Mouse (Mus musculus) embryonic facial prominence, embryonic 15.5 days (tissue): Measurements from ENCODE around the gene Samd4b. TPM values are rescaled to one million over a fixed set of nuclear protein-coding genes. Genes with fewer than 3 reads are reported as not detected.

Source experiments
- ATAC-seq: fragments of 200-750 bp; cut with Nextera tagmentation; 2 replicates; pipeline ENCODE4 v1.8.0; 2017; ENCODE audit warnings: low read depth, moderate TSS enrichment; ENCODE audit not compliant: insufficient number of reproducible peaks, low FRiP score, low TSS enrichment
- H3K27ac ChIP-seq: fragments of 300-500 bp; sonication (generic); replicated peaks from 2 replicates; pipeline ENCODE4 v1.5.1; 2015; ENCODE audit warnings: mild to moderate bottlenecking, inconsistent platforms
- H3K27me3 ChIP-seq: fragments of 300-500 bp; sonication (generic); 2 replicates; pipeline ENCODE4 v1.6.1; 2015; ENCODE audit warnings: inconsistent platforms
- H3K36me3 ChIP-seq: fragments of 300-500 bp; sonication (generic); 2 replicates; pipeline ENCODE4 v1.6.1; 2015; ENCODE audit warnings: mild to moderate bottlenecking, inconsistent platforms
- H3K4me1 ChIP-seq: fragments of 300-500 bp; sonication (generic); 2 replicates; pipeline ENCODE4 v1.6.1; 2015; ENCODE audit warnings: inconsistent platforms
- H3K4me2 ChIP-seq: fragments of 300-500 bp; sonication (generic); replicated peaks from 2 replicates; pipeline ENCODE4 v1.6.1; 2015; ENCODE audit warnings: mild to moderate bottlenecking, inconsistent platforms
- H3K4me3 ChIP-seq: fragments of 300-500 bp; sonication (generic); replicated peaks from 2 replicates; pipeline ENCODE4 v1.5.1; 2015; ENCODE audit warnings: mild to moderate bottlenecking, inconsistent platforms
- H3K9ac ChIP-seq: fragments of 300-500 bp; sonication (generic); 2 replicates; pipeline ENCODE4 v1.6.1; 2015; ENCODE audit warnings: inconsistent platforms
- H3K9me3 ChIP-seq: fragments of 300-500 bp; sonication (generic); replicated peaks from 2 replicates; pipeline ENCODE4 v1.6.1; 2016; ENCODE audit warnings: inconsistent platforms
- WGBS: fragments of 180-500 bp; shearing (Covaris S2); methylation state at CpG from one replicate; pipeline ENCODE4 v1.1.7; 2015; 5-methylcytosine and 5-hydroxymethylcytosine counted together
- polyA plus RNA-seq: library from polyadenylated mRNA; unstranded; fragments of >200 nt; fragmentation: Nextera tagmentation; extraction: Ambion mirVana; gene quantifications from 2 replicates; pipeline ENCODE4 v1.2.1, GENCODE M21; 2015

Samd4b gene
- polyA plus RNA-seq: 32.8 and 34.1 TPM in 2 replicates

GRCm38 (mm10) chr7:28597642-28598446 is at the start of gene Samd4b, which contains the start of gene Pak4:
Gene Samd4b (minus strand): TSS chr7:28598144.
Gene Pak4 (minus strand): TSS chr7:28598185.
- Histone ChIP-seq H3K4me1 (peaks cover 56% of the 10 kb centered on the region), H3K9ac (peak within 1 kb of the TSS; percentile 47), H3K4me3 (peak within 1 kb of the TSS; percentile 68), H3K27me3 (no peaks in the 10 kb centered on the region), H3K36me3 (peaks cover 11% of the 10 kb centered on the region), H3K4me2 (peak within 1 kb of the TSS; percentile 78), H3K27ac (peak within 1 kb of the TSS; percentile 91), H3K9me3 (no peaks in the 10 kb centered on the region)
- under 1% methylated on average over 66 of the region's 66 CpGs for WGBS
- peak; percentile 95 for ATAC-seq

DNA sequence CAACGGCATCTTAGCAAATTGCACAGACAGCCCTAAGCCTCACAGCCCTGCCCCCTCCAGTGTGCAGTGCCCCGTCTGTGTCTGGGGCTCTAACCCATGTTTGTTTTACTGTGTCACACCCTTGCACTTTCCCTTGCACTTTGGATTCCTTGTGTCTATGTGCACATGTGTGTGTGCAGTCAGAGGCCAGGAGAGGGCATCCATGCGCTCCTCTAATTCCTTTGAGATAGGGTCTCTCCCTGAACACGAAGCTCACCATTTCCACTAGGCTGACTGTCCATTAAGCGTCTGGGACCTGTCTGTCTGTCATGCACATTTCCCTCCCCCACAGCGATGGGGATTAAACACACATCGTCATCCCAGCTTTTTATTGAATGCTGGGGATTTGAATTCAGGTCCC is 49.1 kb upstream of the Samd4b start:
- no peak overlapping the region for H3K4me2 ChIP-seq
- 46% methylated on average over 7 of the region's 7 CpGs for WGBS
- H3K27me3 ChIP-seq: no peaks in the 10 kb centered on the region
- H3K36me3 ChIP-seq: no peaks in the 10 kb centered on the region
- no peaks in the 10 kb centered on the region for H3K4me1 ChIP-seq
- ATAC-seq: no peak
- H3K9me3 ChIP-seq: no peaks in the 10 kb centered on the region
- no peak overlapping the region for H3K9ac ChIP-seq
- no peak overlapping the region for H3K27ac ChIP-seq
- H3K4me3 ChIP-seq: no peak overlapping the region

- H3K4me2 ChIP-seq: no peak overlapping the region
- no peaks in the 10 kb centered on the region for H3K9me3 ChIP-seq
- no peak for ATAC-seq
- H3K27ac ChIP-seq: no peak overlapping the region
- no peaks in the 10 kb centered on the region for H3K27me3 ChIP-seq
- H3K9ac ChIP-seq: no peak overlapping the region
- WGBS: 74% methylated on average over 2 of the region's 2 CpGs
- H3K4me1 ChIP-seq: no peaks in the 10 kb centered on the region
- H3K36me3 ChIP-seq: no peaks in the 10 kb centered on the region
- H3K4me3 ChIP-seq: no peak overlapping the region
Observed at GRCm38 (mm10) chr7:28645947-28646475, 48.1 kb upstream of the Samd4b start.

GRCm38 (mm10) chr7:28645366-28645765 is 47.4 kb upstream of the Samd4b start:
- Histone ChIP-seq H3K27me3 (no peaks in the 10 kb centered on the region), H3K4me1 (no peaks in the 10 kb centered on the region), H3K9me3 (no peaks in the 10 kb centered on the region), H3K27ac (no peak overlapping the region), H3K36me3 (no peaks in the 10 kb centered on the region), H3K4me2 (no peak overlapping the region), H3K4me3 (no peak overlapping the region), H3K9ac (no peak overlapping the region)
- ATAC-seq: no peak
- WGBS: 50% methylated on average over 6 of the region's 6 CpGs

DNA sequence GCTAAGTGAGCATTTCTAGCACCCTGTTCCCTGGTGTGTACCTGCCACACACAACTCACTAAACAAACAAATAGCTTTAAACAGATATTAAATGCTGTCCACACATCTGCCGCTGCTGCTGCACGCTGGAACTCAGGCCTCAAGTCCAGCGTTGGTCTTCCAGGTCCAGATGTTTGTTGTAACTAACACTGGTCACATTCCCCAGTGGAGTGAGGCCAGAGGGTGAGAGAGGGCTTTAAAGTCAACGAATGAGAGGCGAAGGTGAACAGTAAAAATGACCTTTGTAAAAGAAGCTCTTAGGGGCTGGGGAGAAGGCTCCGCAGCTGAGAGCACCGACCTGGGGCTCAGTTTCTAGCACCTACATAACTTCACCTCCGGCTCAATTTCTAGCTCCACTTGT is 43.6 kb upstream of the Samd4b start:
- H3K4me2 ChIP-seq: no peak overlapping the region
- no peaks in the 10 kb centered on the region for H3K9me3 ChIP-seq
- no peak overlapping the region for H3K27ac ChIP-seq
- ATAC-seq: no peak
- H3K27me3 ChIP-seq: no peaks in the 10 kb centered on the region
- H3K4me1 ChIP-seq: no peaks in the 10 kb centered on the region
- no peak overlapping the region for H3K9ac ChIP-seq
- no peak overlapping the region for H3K4me3 ChIP-seq
- no peaks in the 10 kb centered on the region for H3K36me3 ChIP-seq
- 60% methylated on average over 8 of the region's 8 CpGs for WGBS

DNA sequence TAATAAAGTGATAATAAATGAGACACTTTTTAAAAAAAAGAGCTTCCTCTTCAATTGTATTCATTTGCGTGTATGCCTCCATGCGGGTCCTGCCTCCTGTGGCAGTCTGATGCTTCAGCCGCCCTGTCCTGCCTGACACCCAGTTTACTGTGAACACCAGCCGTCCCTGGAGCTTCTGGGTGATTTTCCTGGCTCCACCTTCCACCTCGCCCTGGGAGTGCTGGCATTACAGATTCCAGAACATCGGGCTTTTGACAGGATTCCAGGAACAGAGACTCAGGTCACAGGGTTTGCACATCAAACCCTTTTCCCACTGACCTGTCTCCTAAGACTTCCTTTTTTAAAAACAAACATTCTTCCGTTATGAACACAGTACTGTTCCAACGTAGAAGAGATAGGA is 39.6 kb upstream of the Samd4b start:
- H3K4me3 ChIP-seq: no peak overlapping the region
- H3K4me2 ChIP-seq: no peak overlapping the region
- H3K9me3 ChIP-seq: no peaks in the 10 kb centered on the region
- WGBS: 16% methylated on average over 8 of the region's 8 CpGs
- ATAC-seq: no peak
- no peak overlapping the region for H3K27ac ChIP-seq
- H3K27me3 ChIP-seq: no peaks in the 10 kb centered on the region
- H3K9ac ChIP-seq: no peak overlapping the region
- H3K36me3 ChIP-seq: no peaks in the 10 kb centered on the region
- H3K4me1 ChIP-seq: no peaks in the 10 kb centered on the region

DNA sequence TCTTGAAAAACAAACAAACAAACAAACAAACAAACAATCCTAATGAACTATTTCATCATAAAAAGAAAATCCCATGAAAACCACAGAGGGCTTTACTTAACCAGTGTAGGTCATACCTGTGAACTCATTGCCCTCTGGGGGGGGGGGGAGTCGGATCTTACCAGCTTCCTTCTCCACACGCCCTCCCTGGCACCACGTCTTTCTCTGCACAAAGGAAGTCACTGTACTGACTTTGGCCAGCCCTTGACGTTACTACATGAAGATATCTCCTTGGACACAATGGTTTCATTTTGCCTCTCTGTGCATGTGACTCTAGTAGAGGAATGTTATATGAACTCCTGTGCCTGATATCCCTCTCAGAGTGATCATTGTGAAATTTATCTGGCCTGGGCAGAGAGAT is 36.2 kb upstream of the Samd4b start:
- Histone ChIP-seq H3K4me1 (peaks cover 12% of the 10 kb centered on the region), H3K9ac (no peak overlapping the region), H3K4me2 (no peak overlapping the region), H3K9me3 (no peaks in the 10 kb centered on the region), H3K27ac (no peak overlapping the region), H3K4me3 (no peak overlapping the region), H3K36me3 (no peaks in the 10 kb centered on the region), H3K27me3 (peaks cover 26% of the 10 kb centered on the region)
- 47% methylated on average over 4 of the region's 4 CpGs for WGBS
- no peak for ATAC-seq

- Histone ChIP-seq H3K9ac (no peak within 1 kb of the TSS), H3K9me3 (no peaks in the 10 kb centered on the region), H3K36me3 (no peaks in the 10 kb centered on the region), H3K4me1 (peaks cover 12% of the 10 kb centered on the region), H3K27ac (no peak within 1 kb of the TSS), H3K27me3 (peaks cover 32% of the 10 kb centered on the region), H3K4me3 (peak within 1 kb of the TSS; percentile 20), H3K4me2 (peak within 1 kb of the TSS; percentile 36)
- whole genome bisulfite sequencing: 23% methylated on average over 10 of the region's 10 CpGs
- no peak for ATAC-seq
Observed at GRCm38 (mm10) chr7:28631073-28631472, 33.1 kb upstream of the Samd4b start, which contains the start of gene Acp7. Gene Acp7 (minus strand): TSS chr7:28631332.

GRCm38 (mm10) chr7:28624791-28625190 is 26.8 kb upstream of the Samd4b start:
- H3K27ac ChIP-seq: no peak overlapping the region
- peaks cover under 1% of the 10 kb centered on the region for H3K4me1 ChIP-seq
- H3K4me2 ChIP-seq: no peak overlapping the region
- H3K9me3 ChIP-seq: no peaks in the 10 kb centered on the region
- H3K9ac ChIP-seq: no peak overlapping the region
- 76% methylated on average over 5 of the region's 5 CpGs for WGBS
- H3K27me3 ChIP-seq: peaks cover 12% of the 10 kb centered on the region
- no peaks in the 10 kb centered on the region for H3K36me3 ChIP-seq
- no peak for ATAC-seq
- H3K4me3 ChIP-seq: no peak overlapping the region

DNA sequence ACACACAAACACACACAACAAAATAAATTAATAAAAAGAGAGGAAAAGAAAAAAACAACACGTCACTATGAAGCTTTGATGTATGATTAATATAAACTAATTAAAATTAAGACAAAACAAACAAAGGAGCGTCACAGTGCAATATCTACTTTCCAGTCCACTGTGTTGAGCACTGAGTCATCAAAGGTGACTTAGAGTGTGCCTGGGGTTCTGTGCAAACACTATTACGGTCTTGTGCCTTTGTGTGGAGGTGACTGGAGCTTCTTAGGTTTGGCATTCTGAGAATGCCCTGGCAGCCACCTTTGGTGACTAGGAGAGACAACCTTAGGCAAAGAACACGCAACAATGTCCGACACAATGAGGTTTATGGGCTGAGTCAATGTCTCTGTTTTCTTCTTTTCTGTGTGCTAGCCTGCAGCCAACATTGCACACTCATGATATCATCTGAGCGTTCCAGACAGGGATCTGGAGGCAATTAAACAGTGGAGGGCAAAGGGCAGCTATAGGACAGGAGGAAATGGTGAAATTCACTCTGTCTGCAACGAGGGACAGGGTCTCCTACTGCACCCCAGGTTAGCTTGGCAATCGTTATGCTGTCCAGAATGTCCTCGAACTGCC is 21.3 kb upstream of the Samd4b start:
- no peak overlapping the region for H3K27ac ChIP-seq
- no peak for ATAC-seq
- no peaks in the 10 kb centered on the region for H3K27me3 ChIP-seq
- H3K4me1 ChIP-seq: no peaks in the 10 kb centered on the region
- no peaks in the 10 kb centered on the region for H3K9me3 ChIP-seq
- no peak overlapping the region for H3K4me2 ChIP-seq
- no peaks in the 10 kb centered on the region for H3K36me3 ChIP-seq
- WGBS: 39% methylated on average over 9 of the region's 9 CpGs
- H3K9ac ChIP-seq: no peak overlapping the region
- H3K4me3 ChIP-seq: no peak overlapping the region

GRCm38 (mm10) chr7:28605951-28606350 is 8.0 kb upstream of the Samd4b start:
- ATAC-seq: no peak

More at GRCm38 (mm10) chr7:28605951-28606350, 8.0 kb upstream of the Samd4b start:
- H3K4me1 ChIP-seq: 0 out of 2 replicates have a peak, but pooled peaks cover 6% of the 10 kb centered on the region
- no peaks in the 10 kb centered on the region for H3K36me3 ChIP-seq
- no peak overlapping the region for H3K27ac ChIP-seq
- no peak overlapping the region for H3K4me3 ChIP-seq
- H3K4me2 ChIP-seq: no peak overlapping the region
- H3K27me3 ChIP-seq: no peaks in the 10 kb centered on the region
- WGBS: 89% methylated on average over 8 of the region's 8 CpGs
- no peak overlapping the region for H3K9ac ChIP-seq
- H3K9me3 ChIP-seq: no peaks in the 10 kb centered on the region
